Mouse (Mus musculus) cerebellum, adult 9-11 months (tissue): ENCODE measurements around the gene Abca14.

Experiments
- DNase-seq: peaks from one replicate; pipeline ENCODE4 v3.0.0; 2022

The Abca14 gene

DNA sequence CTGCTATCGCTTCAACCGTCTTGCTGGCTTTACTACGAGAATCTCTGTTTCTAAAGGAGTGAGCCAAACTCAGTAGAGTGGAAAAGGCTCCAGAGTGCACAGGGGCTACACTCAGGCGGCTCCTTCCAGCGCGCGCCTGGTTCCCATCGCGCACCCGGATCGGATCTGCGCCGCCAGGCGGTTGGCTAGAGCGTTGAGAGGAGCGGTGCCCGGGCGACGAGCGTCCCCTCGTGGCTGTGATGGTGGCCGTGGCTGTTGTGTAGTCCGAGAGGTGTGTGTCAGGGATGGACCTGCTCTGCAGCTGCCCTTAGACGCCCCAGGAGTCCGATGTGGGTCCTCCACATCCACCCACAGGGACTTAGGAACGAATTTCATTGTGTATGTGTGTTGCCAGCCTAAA, at the start of gene Abca14:
Gene Abca14 (plus strand): TSS at position 173 of the 400 bp plus-strand sequence.
- DNase-seq = peak; percentile 71

DNA sequence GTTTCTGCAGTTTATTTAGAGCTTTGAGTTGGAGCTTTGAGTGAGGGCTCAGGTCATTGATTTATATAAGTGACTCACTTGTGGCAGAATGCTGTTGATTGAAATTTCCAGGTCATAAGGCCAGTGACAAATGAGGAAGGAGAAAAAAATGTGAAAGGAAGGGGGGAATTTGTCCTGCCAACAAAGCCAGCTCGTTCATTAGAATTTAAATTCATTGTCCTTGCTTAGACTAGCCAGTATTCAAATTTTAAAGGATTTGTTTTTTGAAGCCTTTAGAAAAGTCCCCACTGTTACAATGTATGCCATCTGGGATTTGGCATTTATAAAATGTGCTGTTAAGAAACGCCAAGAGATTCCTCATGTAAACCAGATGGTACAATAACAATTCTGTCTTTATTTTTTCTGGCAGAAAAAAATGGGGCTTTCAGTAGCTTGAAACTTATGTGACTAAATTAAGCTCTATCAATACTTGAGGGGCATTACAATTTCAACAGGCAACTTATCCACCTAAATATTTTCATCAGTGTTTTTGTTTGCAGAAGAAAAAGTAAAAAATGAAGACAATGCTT, 46.8 kb upstream of the Abca14 start:
- no peak for DNase-seq

DNA sequence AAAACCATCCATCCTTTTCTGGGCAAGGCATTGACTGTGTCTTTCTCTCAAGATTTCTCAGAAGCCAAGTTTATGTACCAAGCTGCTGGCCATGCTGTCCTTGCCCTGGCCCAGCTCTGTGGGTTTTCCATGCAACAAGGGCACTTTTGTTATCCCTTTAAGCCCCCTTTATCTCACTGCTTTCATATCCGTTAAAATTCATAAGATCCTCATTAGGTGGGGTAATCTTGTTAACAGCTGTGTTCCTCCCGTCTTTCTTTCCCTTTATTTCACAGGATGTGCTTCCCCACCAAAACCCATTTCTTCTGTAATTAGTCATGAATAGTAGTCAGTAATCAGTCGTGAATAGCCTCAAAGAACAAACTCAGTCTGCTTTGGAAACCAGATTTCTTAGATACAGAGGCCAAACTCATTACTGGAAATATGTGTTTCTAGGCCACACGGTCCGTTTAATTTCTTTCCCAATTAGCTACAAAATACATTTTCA, 46.1 kb upstream of the Abca14 start:
- no peak for DNase-seq

DNA sequence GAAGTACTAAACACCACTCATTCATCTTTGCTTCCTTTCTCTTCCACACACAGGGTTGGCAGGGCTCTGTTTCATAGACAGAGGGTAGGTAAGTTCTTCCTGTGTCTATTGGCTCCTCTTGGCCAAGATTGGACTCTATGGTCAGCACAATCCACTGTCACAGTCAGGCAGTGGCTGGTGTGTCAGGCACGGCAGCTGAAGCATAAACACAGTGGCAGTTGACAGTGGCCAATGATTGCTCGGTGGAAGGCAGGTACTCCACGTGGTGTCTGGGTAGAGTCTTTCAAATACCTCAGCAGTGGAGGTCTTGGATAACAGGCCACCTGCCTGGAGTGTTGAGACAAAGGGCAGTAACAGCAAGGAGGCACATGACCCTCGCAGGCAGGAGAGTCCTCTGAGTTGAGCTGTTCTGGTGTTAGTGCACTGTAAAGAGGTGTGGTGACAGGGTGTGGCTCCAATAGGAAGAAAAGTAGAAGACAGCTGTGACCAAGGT, 45.6 kb upstream of the Abca14 start:
- no peak for DNase-seq

DNA sequence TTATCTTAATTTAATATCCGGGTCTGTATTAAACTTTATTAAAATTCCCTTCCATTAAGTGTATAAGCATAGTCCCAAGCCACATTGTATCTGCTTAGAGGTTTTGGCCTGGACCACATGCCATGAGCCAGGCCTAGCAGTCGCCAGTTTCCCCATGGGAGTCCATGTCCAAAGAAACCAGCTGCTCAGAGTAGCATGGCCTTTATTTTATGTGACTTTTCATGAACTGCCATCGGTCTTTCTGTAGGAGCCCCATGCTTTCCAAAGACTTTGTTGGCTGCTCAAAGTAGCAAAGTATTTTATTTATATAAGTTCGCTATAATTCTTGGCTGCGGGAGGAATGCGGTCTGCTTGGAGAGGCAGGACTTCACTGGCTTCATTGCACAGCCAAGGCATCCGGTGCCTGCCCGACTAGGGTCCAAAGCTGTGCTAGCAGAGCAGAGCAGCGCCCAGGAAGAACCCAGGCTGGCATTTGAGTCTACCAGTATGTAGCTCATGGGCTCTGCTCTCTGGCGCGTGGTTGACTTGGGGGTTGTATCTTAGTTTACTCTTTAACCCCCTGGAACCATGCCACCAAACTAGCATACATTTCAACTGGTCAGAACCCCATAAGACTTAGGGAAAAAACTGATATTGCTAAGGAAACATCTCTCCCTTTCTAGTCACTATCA, 40.0 kb upstream of the Abca14 start:
- no peak for DNase-seq

GRCm38 (mm10) chr7:120172188-120172700, 31.5 kb upstream of the Abca14 start:
- DNase-seq = no peak

DNA sequence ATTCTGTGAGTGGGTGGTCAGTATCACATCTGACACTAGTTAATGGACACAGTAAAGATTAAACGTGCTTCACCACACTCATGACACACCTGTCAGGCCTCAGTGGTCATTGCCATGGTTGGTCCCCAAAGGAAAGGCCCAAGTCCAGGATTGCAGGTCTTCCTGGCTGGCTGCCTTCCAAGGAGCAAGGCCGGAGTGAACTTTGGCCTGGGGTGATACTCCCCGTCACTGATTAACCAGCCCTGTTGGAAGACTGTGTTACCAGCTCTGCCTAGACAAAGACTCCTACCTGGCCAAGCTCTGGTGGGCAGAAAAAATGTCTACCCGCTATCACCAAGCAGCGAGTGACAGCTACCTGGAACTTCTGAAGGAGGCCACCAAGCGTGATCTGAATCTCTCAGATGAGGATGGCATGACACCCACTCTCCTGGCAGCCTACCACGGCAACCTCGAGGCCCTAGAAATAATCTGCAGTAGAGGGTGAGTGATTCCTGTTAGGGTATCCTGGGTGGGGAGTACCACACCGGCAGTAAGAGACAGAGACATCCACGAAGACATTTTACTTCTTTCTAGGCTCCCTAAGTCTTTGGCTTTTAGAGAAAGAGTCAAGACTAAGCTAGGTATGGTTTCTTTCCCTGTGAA, 30.0 kb upstream of the Abca14 start, which contains the start of gene Anks4b:
Gene Anks4b (plus strand): TSS at position 256 of the 642 bp plus-strand sequence.
- DNase-seq = no peak

DNA sequence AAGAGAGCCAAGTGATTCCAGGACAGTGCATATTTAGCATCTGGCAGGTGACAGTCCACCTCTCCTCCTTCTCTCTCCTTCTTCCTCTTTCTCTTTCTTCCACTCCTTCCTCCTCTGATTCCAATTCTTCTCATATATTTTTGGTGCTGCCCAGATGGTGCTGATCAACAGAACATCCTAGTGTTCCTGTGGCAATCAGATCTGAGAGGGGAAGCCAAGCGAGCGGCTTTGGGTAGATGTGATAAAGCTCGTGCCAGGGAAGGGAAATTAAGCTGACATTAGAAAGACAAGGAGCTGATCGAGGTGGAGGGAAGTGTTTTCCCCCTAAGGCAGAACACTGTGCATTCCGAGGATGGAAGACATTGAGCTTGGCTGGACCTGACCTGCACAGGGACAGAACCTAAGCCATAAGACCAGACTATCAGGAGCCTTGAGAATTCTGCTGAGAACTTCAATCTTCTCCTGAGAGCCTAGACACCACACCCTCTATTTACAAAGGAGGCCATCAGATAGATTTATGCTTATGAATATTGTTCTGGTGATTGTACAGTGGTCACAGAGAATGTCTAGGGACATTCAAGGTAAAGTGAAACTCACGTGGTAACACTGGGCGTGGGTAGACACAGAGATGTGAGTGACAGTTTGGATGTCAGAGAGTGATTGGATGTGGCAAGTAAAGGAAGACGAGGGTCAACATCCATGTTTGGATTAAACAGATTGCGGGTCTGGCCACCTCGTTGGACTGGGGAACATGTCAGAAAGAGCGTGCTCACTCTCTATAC, 28.8 kb upstream of the Abca14 start:
- no peak for DNase-seq

GRCm38 (mm10) chr7:120177611-120178010, 26.1 kb upstream of the Abca14 start:
- no peak for DNase-seq

DNA sequence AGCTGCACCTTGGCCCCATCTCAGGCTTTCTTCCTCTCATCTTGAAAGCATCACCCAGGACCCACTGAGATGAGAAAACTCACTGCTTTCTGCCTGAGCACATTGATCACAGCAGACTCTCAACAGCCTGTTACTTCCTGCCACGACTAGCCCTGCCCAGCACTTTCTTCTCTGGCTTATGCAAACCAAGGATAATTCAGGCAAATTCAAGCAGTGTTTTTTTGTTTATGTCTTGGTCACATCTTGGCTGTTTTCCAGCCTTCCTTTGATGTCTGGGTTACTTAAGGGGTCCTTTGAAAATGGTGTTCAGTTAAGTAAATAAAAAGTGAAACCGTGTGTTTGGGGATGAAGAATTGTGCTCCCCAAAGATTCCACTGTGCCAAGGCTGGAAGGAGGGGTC, 24.8 kb upstream of the Abca14 start:
- no peak for DNase-seq

DNA sequence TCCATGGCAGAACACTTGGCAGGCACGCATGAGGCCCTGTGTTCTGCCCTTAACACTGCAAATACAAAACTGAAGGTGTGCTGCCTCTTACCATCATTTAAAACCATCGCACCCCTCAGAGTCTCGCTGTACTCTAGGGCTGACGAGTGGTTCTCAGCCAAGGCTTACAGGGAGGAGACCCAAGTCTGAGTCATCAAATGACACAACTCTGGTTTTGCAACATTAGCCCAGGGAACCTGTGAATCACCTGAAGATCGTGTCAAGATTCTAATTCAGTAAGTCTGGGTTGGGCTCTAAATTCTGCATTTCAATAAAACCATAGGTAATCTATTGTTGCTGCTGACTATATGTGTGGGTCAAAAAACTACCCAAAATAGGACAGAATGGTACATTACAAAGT, 23.2 kb upstream of the Abca14 start:
- no peak for DNase-seq

- no peak for DNase-seq
These were observed 22.1 kb upstream of the Abca14 start for GRCm38 (mm10) chr7:120181401-120182230.

- DNase-seq = no peak
These were observed 20.9 kb upstream of the Abca14 start for GRCm38 (mm10) chr7:120182891-120183290.

DNA sequence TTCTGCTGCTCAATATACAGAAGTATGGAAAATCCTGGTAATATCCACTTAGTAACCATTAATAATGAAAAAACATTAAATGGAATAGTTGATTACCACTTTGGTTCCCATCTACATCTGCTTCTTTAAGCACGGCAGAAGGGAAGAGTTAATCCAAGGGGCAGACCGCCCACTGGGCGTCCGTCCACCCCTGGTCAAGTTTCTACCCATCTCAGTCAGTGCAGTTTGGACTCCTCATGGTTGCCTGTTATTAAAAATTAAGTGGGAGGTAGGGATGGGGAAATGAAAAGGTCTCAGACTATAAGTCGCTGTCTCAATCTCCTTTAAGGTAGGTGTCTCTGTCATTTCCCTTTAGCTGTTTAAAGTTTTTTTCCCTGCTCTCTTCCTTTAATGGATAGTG, 14.8 kb upstream of the Abca14 start:
- no peak for DNase-seq

- peak; percentile 36 for DNase-seq
These were observed 14.2 kb upstream of the Abca14 start for GRCm38 (mm10) chr7:120189369-120190149.

- DNase-seq = peak; percentile 31
These were observed 13.6 kb upstream of the Abca14 start for GRCm38 (mm10) chr7:120190150-120190665.

DNA sequence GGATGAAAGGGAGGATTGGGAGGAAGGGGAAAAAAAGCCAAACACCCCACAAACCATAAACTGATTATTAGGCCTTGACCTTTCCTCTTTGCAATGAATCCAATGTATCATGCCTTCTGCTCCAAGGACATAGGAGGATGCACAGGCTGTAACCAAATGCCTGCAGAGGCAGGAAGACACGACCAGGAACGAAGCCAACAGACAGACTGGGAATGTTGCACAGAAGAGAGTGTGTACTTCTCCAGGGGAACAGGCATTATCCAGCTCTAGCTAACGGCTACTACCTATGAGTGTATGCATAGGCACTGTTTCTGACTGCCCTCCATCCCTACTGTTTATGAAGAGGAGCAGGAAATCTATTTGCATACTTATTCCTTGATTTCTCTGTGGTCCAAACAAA, 11.6 kb upstream of the Abca14 start:
- DNase-seq = peak; percentile 35

- DNase-seq = no peak
These were observed 10.9 kb upstream of the Abca14 start for GRCm38 (mm10) chr7:120192816-120193215.

DNA sequence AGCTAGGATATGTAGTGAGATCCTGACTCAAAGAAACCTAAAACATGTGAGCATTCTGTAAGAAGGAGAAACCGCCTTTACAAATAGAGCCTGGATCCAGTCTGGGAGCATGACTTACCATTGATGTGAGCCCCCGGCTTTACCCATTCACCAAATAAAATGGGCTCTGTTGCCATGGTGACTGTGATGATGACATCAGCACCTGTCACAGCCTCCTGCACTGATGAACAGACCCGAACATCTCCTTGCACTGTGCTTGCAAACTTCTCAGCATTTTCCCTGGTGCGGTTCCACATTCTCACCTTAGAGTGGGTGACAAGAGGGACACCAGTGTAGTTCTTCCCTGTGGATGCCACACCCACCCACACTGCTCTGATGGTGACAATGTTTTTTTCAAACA, 8.6 kb upstream of the Abca14 start:
- DNase-seq = no peak

DNA sequence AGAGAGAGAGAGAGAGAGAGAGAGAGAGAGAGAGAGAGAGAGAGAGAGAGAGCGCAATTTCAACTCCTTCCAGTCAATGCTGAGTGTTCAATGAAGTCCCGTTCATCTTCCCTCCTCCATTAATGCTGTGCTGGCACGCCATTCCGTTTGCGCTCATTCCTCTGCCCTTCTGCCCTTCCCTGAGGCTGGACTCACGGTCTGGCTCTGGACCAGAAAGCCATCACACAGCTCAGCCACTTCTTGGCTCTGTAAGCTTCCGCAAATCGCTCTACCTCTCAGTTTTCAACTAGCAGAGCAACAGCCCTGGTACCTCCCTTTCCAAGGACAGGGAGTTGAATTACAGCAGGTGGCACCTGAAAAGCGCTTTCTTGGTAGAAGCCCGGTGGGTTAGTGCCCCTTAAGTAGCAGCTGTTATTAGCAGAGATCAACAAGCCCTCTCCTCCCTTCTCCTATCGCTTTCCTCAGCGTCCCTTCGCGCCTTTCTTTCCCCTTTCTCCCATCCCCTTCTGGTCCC, 2.5 kb upstream of the Abca14 start:
- DNase-seq = no peak

GRCm38 (mm10) chr7:120201771-120202170, 2.0 kb upstream of the Abca14 start, which contains the start of gene Crym:
TSS of gene Crym (minus strand) at chr7:120202111.
- no peak for DNase-seq
